8 mouse cellular contexts compared by ENCODE assay signal in the genomic region with DNA sequence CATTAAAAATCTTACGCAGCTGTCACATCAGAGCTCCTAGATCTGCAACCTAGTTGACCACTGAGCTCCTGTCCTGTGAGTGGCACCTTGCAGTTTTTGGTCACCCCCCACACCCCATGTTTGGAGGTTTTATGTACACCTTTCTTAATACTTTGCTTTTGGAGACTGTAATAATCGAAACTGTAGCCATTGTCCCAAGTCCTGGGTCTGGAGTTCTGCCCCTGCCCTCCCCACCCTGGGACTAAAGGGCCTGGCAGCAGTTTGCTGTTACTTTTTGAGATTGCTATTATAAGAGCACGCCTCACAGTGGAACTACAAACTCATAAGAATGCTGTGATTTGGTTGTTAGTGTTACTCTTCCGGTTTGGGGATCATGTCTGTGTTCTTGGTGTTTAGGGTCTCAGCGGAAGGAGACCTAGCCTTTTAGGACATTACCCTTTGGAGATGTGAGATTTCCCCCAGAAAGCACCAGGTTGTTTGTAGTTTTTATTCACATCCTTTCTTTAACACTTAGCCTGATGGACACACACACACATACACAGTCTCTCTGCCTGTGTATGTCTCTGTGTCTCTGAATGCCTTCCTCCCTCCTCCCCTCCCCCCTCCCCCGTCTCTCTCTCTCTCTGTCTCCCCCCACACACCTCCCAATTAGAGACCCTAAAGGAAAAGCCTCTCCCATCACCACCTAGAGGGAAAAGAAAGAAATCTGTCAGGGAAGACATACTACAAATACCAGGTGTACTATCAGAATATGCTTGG.
DNase-seq lines count a peak whose midpoint lies in the region; ATAC-seq lines count a peak whose summit lies in the region.

No protein-coding gene starts in this region.

- DNase-seq in kidney, adult 18-20 months: no peak
- no peak for DNase-seq in embryonic facial prominence, embryonic 10.5 days (ENCODE audit: low spot score)
- no peak for DNase-seq in T-cell, adult 2 months (ENCODE audit: low spot score)
- DNase-seq in cerebellum, adult 11-12 months: no peak
- no peak for DNase-seq in urinary bladder, adult 18-20 months (ENCODE audit: low spot score in 2 of 2)

- H3K9me3 ChIP-seq in kidney, embryonic 14.5 days (ENCODE audit: control insufficient read depth, low read length): no peaks in the 10 kb centered on the region
- no peaks in the 10 kb centered on the region for H3K9me3 ChIP-seq in embryonic facial prominence, embryonic 10.5 days
- H3K9me3 ChIP-seq in hindbrain, embryonic 15.5 days: no peaks in the 10 kb centered on the region
- H3K9me3 ChIP-seq in midbrain, embryonic 15.5 days: no peaks in the 10 kb centered on the region

- H3K9ac ChIP-seq in kidney, embryonic 14.5 days (ENCODE audit: low read depth, low read length): peak overlapping the region; percentile 77
- peak overlapping the region; percentile 73 for H3K9ac ChIP-seq in hindbrain, embryonic 15.5 days
- peak overlapping the region; percentile 70 for H3K9ac ChIP-seq in midbrain, embryonic 15.5 days

- WGBS in kidney, embryonic 14.5 days: 48% methylated on average over 6 of the region's 6 CpGs
- 53% methylated on average over 6 of the region's 6 CpGs for WGBS in embryonic facial prominence, embryonic 10.5 days
- 41% methylated on average over 6 of the region's 6 CpGs for WGBS in hindbrain, embryonic 15.5 days
- 39% methylated on average over 6 of the region's 6 CpGs for WGBS in midbrain, embryonic 15.5 days

- H3K4me3 ChIP-seq in kidney, embryonic 14.5 days (ENCODE audit: low read length): peak overlapping the region; percentile 53
- H3K4me3 ChIP-seq in embryonic facial prominence, embryonic 10.5 days: peak overlapping the region; percentile 62
- peak overlapping the region; percentile 57 for H3K4me3 ChIP-seq in hindbrain, embryonic 15.5 days
- H3K4me3 ChIP-seq in midbrain, embryonic 15.5 days: peak overlapping the region; percentile 45

- no peaks in the 10 kb centered on the region for H3K27me3 ChIP-seq in kidney, embryonic 14.5 days (ENCODE audit: control insufficient read depth, insufficient read depth, low read length)
- no peaks in the 10 kb centered on the region for H3K27me3 ChIP-seq in embryonic facial prominence, embryonic 10.5 days (replicated peaks; ENCODE audit: low read depth, poor library complexity, severe bottlenecking)
- no peaks in the 10 kb centered on the region for H3K27me3 ChIP-seq in hindbrain, embryonic 15.5 days
- H3K27me3 ChIP-seq in midbrain, embryonic 15.5 days (replicated peaks): no peaks in the 10 kb centered on the region

- no peaks in the 10 kb centered on the region for H3K36me3 ChIP-seq in kidney, embryonic 14.5 days (ENCODE audit: control insufficient read depth, insufficient read depth, low read length)
- peaks cover 2% of the 10 kb centered on the region for H3K36me3 ChIP-seq in embryonic facial prominence, embryonic 10.5 days (replicated peaks)
- H3K36me3 ChIP-seq in hindbrain, embryonic 15.5 days: no peaks in the 10 kb centered on the region
- H3K36me3 ChIP-seq in midbrain, embryonic 15.5 days (replicated peaks): no peaks in the 10 kb centered on the region

- peak overlapping the region; percentile 100 for H3K27ac ChIP-seq in kidney, embryonic 14.5 days (ENCODE audit: low read depth, low read length)
- peak overlapping the region; percentile 97 for H3K27ac ChIP-seq in embryonic facial prominence, embryonic 10.5 days (replicated peaks)
- H3K27ac ChIP-seq in hindbrain, embryonic 15.5 days (replicated peaks): peak overlapping the region; percentile 99
- H3K27ac ChIP-seq in midbrain, embryonic 15.5 days: peak overlapping the region; percentile 100

- peaks cover 9% of the 10 kb centered on the region; the same call in 1 of the 2 replicates for H3K4me1 ChIP-seq in kidney, embryonic 14.5 days (ENCODE audit: control insufficient read depth, insufficient read depth, low read length)
- H3K4me1 ChIP-seq in embryonic facial prominence, embryonic 10.5 days: peaks cover 21% of the 10 kb centered on the region
- H3K4me1 ChIP-seq in hindbrain, embryonic 15.5 days (replicated peaks): peaks cover 26% of the 10 kb centered on the region
- peaks cover 28% of the 10 kb centered on the region for H3K4me1 ChIP-seq in midbrain, embryonic 15.5 days

- ATAC-seq in kidney, embryonic 14.5 days (ENCODE audit: low FRiP score, low TSS enrichment): peak; percentile 26; the same call in 1 of the 2 replicates
- ATAC-seq in hindbrain, embryonic 15.5 days (ENCODE audit: low FRiP score, low read depth): peak; percentile 39
- peak; percentile 56 for ATAC-seq in midbrain, embryonic 15.5 days (replicated peaks)

- H3K4me2 ChIP-seq in kidney, embryonic 14.5 days (replicated peaks; ENCODE audit: low read depth, low read length): peak overlapping the region; percentile 75
- peak overlapping the region; percentile 76 for H3K4me2 ChIP-seq in hindbrain, embryonic 15.5 days
- H3K4me2 ChIP-seq in midbrain, embryonic 15.5 days: peak overlapping the region; percentile 67
